Mouse (Mus musculus) stomach, embryonic 16.5 days (tissue): ENCODE results near the gene Ralb. TPM values are rescaled to one million over a fixed set of nuclear protein-coding genes. Genes with fewer than 3 reads are reported as not detected.

Source experiments
- ATAC-seq: fragments of 200-750 bp; cut with Nextera tagmentation; 2 replicates; pipeline ENCODE4 v1.8.0; 2017; ENCODE audit warnings: moderate number of reproducible peaks, moderate TSS enrichment; ENCODE audit not compliant: insufficient read depth, low FRiP score
- H3K27ac ChIP-seq: fragments of 300-500 bp; sonication (generic); 2 replicates; pipeline ENCODE4 v1.5.1; 2014; ENCODE audit warnings: low read length
- H3K27me3 ChIP-seq: fragments of 300-500 bp; sonication (generic); 2 replicates; pipeline ENCODE4 v1.6.1; 2014; ENCODE audit warnings: low read length, control low read depth, mixed read lengths; ENCODE audit not compliant: control insufficient read depth, insufficient read depth
- H3K36me3 ChIP-seq: fragments of 300-500 bp; sonication (generic); 2 replicates; pipeline ENCODE4 v1.6.1; 2014; ENCODE audit warnings: low read length; ENCODE audit not compliant: control insufficient read depth, insufficient read depth
- H3K4me1 ChIP-seq: fragments of 300-500 bp; sonication (generic); 2 replicates; pipeline ENCODE4 v1.6.1; 2014; ENCODE audit warnings: low read length, control low read depth, mixed read lengths; ENCODE audit not compliant: control insufficient read depth, insufficient read depth
- H3K4me2 ChIP-seq: fragments of 300-500 bp; sonication (generic); 2 replicates; pipeline ENCODE4 v1.6.1; 2014; ENCODE audit warnings: low read depth, low read length, mixed read lengths
- H3K4me3 ChIP-seq: fragments of 300-500 bp; sonication (generic); replicated peaks from 2 replicates; pipeline ENCODE4 v1.5.1; 2014; ENCODE audit warnings: mild to moderate bottlenecking, low read length
- H3K9ac ChIP-seq: fragments of 300-500 bp; sonication (generic); 2 replicates; pipeline ENCODE4 v1.6.1; 2014; ENCODE audit warnings: low read length
- H3K9me3 ChIP-seq: fragments of 300-500 bp; sonication (generic); replicated peaks from 2 replicates; pipeline ENCODE4 v1.6.1; 2016; ENCODE audit warnings: low read length, control low read depth; ENCODE audit not compliant: control insufficient read depth
- WGBS: fragments of 180-500 bp; shearing (Covaris S2); extraction: QIAGEN DNeasy Blood & Tissue Kit; methylation state at CpG from one replicate; pipeline ENCODE4 v1.1.7; 2014; 5-methylcytosine and 5-hydroxymethylcytosine counted together
- polyA plus RNA-seq: library from polyadenylated mRNA; unstranded; fragments of >200 nt; fragmentation: Nextera tagmentation; extraction: Ambion mirVana; gene quantifications from 2 replicates; pipeline ENCODE4 v1.2.1, GENCODE M21; 2015

Gene Ralb
- polyA plus RNA-seq, 1 experiment from 2014 or later = 157 TPM

- H3K9ac ChIP-seq = no peak overlapping the region; the same call in 1 of the 2 replicates
- no peaks in the 10 kb centered on the region for H3K36me3 ChIP-seq
- 0 out of 2 replicates have a peak, but pooled peaks cover 5% of the 10 kb centered on the region for H3K4me1 ChIP-seq
- 24% methylated on average over 19 of the region's 19 CpGs for WGBS
- H3K4me3 ChIP-seq = no peak overlapping the region
- no peak for ATAC-seq
- peak overlapping the region; percentile 40 for H3K4me2 ChIP-seq
- no peak overlapping the region for H3K27ac ChIP-seq
- H3K27me3 ChIP-seq = 0 out of 2 replicates have a peak, but pooled peaks cover 2% of the 10 kb centered on the region
- no peaks in the 10 kb centered on the region for H3K9me3 ChIP-seq
Observed at GRCm38 (mm10) chr1:119456671-119457527, 47.7 kb downstream of the Ralb start.

- 0 out of 2 replicates have a peak, but pooled peaks cover 2% of the 10 kb centered on the region for H3K27me3 ChIP-seq
- no peak overlapping the region for H3K4me3 ChIP-seq
- WGBS = 55% methylated on average over 4 of the region's 4 CpGs
- H3K36me3 ChIP-seq = no peaks in the 10 kb centered on the region
- H3K9ac ChIP-seq = no peak overlapping the region
- H3K27ac ChIP-seq = no peak overlapping the region
- 0 out of 2 replicates have a peak, but pooled peaks cover 5% of the 10 kb centered on the region for H3K4me1 ChIP-seq
- no peak for ATAC-seq
- H3K4me2 ChIP-seq = no peak overlapping the region
- H3K9me3 ChIP-seq = no peaks in the 10 kb centered on the region
Observed at GRCm38 (mm10) chr1:119453731-119454130, 50.9 kb downstream of the Ralb start.

- Histone ChIP-seq H3K4me1 (no peaks in the 10 kb centered on the region), H3K9me3 (no peaks in the 10 kb centered on the region), H3K27me3 (no peaks in the 10 kb centered on the region), H3K36me3 (no peaks in the 10 kb centered on the region), H3K4me3 (no peak overlapping the region), H3K27ac (no peak overlapping the region), H3K4me2 (no peak overlapping the region), H3K9ac (no peak overlapping the region)
- 67% methylated on average over 10 of the region's 10 CpGs for WGBS
- ATAC-seq = no peak
Observed at GRCm38 (mm10) chr1:119451417-119451816, 53.2 kb downstream of the Ralb start.

GRCm38 (mm10) chr1:119450651-119451345 is 53.8 kb downstream of the Ralb start:
- WGBS = 79% methylated on average over 10 of the region's 10 CpGs
- Histone ChIP-seq H3K4me3 (no peak overlapping the region), H3K9ac (no peak overlapping the region), H3K4me2 (no peak overlapping the region), H3K9me3 (no peaks in the 10 kb centered on the region), H3K27ac (no peak overlapping the region), H3K27me3 (no peaks in the 10 kb centered on the region), H3K36me3 (no peaks in the 10 kb centered on the region), H3K4me1 (no peaks in the 10 kb centered on the region)
- no peak for ATAC-seq

GRCm38 (mm10) chr1:119446753-119447283 is 57.8 kb downstream of the Ralb start:
- no peak overlapping the region for H3K4me2 ChIP-seq
- no peak overlapping the region for H3K9ac ChIP-seq
- H3K27ac ChIP-seq = no peak overlapping the region
- ATAC-seq = no peak
- WGBS = 61% methylated on average over 10 of the region's 10 CpGs
- no peaks in the 10 kb centered on the region for H3K4me1 ChIP-seq
- H3K27me3 ChIP-seq = no peaks in the 10 kb centered on the region
- H3K4me3 ChIP-seq = no peak overlapping the region
- no peaks in the 10 kb centered on the region for H3K36me3 ChIP-seq
- H3K9me3 ChIP-seq = no peaks in the 10 kb centered on the region

GRCm38 (mm10) chr1:119443591-119444350 is 60.8 kb downstream of the Ralb start:
- WGBS = 81% methylated on average over 21 of the region's 21 CpGs
- no peak overlapping the region for H3K4me3 ChIP-seq
- H3K27ac ChIP-seq = no peak overlapping the region
- no peak overlapping the region for H3K9ac ChIP-seq
- ATAC-seq = no peak
- H3K4me2 ChIP-seq = no peak overlapping the region
- no peaks in the 10 kb centered on the region for H3K4me1 ChIP-seq
- no peaks in the 10 kb centered on the region for H3K36me3 ChIP-seq
- H3K9me3 ChIP-seq = no peaks in the 10 kb centered on the region
- H3K27me3 ChIP-seq = no peaks in the 10 kb centered on the region

- Histone ChIP-seq H3K27ac (no peak overlapping the region), H3K36me3 (no peaks in the 10 kb centered on the region), H3K4me1 (no peaks in the 10 kb centered on the region), H3K27me3 (no peaks in the 10 kb centered on the region), H3K9me3 (no peaks in the 10 kb centered on the region), H3K4me2 (no peak overlapping the region), H3K9ac (no peak overlapping the region), H3K4me3 (no peak overlapping the region)
- 84% methylated on average over 9 of the region's 9 CpGs for WGBS
- no peak for ATAC-seq
Observed at GRCm38 (mm10) chr1:119442901-119443300, 61.7 kb downstream of the Ralb start.

GRCm38 (mm10) chr1:119438105-119438637 is 66.4 kb downstream of the Ralb start:
- Histone ChIP-seq H3K27me3 (no peaks in the 10 kb centered on the region), H3K9ac (no peak overlapping the region), H3K36me3 (no peaks in the 10 kb centered on the region), H3K4me1 (no peaks in the 10 kb centered on the region), H3K4me3 (no peak overlapping the region), H3K4me2 (no peak overlapping the region), H3K9me3 (no peaks in the 10 kb centered on the region), H3K27ac (no peak overlapping the region)
- 93% methylated on average over 9 of the region's 9 CpGs for WGBS
- no peak for ATAC-seq
